Mouse (Mus musculus) embryonic facial prominence, embryonic 12.5 days (tissue): ENCODE measurements around the gene Hgd. TPM values are rescaled to one million over a fixed set of nuclear protein-coding genes. Genes with fewer than 3 reads are reported as not detected.
"Not testable (repeated sequence)": the region's sequence is repeated elsewhere in the genome, so short reads cannot be mapped to it uniquely, and the experiment has no call there.

Experiments
- ATAC-seq: fragments of 200-750 bp; cut with Nextera tagmentation; 2 replicates; pipeline ENCODE4 v1.8.0; 2017; ENCODE audit not compliant: insufficient number of reproducible peaks, insufficient read depth, low FRiP score, low TSS enrichment
- H3K27ac ChIP-seq: fragments of 300-500 bp; sonication (generic); 2 replicates; pipeline ENCODE4 v1.5.1; 2016; ENCODE audit warnings: mild to moderate bottlenecking
- H3K27me3 ChIP-seq: fragments of 300-500 bp; sonication (generic); 2 replicates; pipeline ENCODE4 v1.6.1; 2016; ENCODE audit warnings: mild to moderate bottlenecking, moderate library complexity
- H3K36me3 ChIP-seq: fragments of 300-500 bp; sonication (generic); 2 replicates; pipeline ENCODE4 v1.6.1; 2016; ENCODE audit warnings: mild to moderate bottlenecking
- H3K4me1 ChIP-seq: fragments of 300-500 bp; sonication (generic); 2 replicates; pipeline ENCODE4 v1.6.1; 2016
- H3K4me2 ChIP-seq: fragments of 300-500 bp; sonication (generic); replicated peaks from 2 replicates; pipeline ENCODE4 v1.6.1; 2016; ENCODE audit warnings: mild to moderate bottlenecking, moderate library complexity
- H3K4me3 ChIP-seq: fragments of 300-500 bp; sonication (generic); 2 replicates; pipeline ENCODE4 v1.5.1; 2016; ENCODE audit warnings: mild to moderate bottlenecking
- H3K9ac ChIP-seq: fragments of 300-500 bp; sonication (generic); 2 replicates; pipeline ENCODE4 v1.6.1; 2016; ENCODE audit warnings: mild to moderate bottlenecking, moderate library complexity
- H3K9me3 ChIP-seq: fragments of 300-500 bp; sonication (generic); 2 replicates; pipeline ENCODE4 v1.6.1; 2016; ENCODE audit warnings: mild to moderate bottlenecking, moderate library complexity
- WGBS: fragments of 180-500 bp; shearing (Covaris S2); methylation state at CpG from one replicate; pipeline ENCODE4 v1.1.7; 2016; 5-methylcytosine and 5-hydroxymethylcytosine counted together
- polyA plus RNA-seq: library from polyadenylated mRNA; unstranded; fragments of >200 nt; fragmentation: Nextera tagmentation; extraction: Ambion mirVana; gene quantifications from 2 replicates; pipeline ENCODE4 v1.2.1, GENCODE M21; 2016

Gene Hgd
- polyA plus RNA-seq, 1 experiment from 2014 or later: 0.22 TPM

- ATAC-seq: no peak
- no peak overlapping the region for H3K9ac ChIP-seq
- WGBS: 90% methylated on average over 1 of the region's 1 CpGs
Observed at GRCm38 (mm10) chr16:37635095-37635494, 55.1 kb downstream of the Hgd start.

GRCm38 (mm10) chr16:37636107-37636506 lies 56.2 kb downstream of the Hgd start:
- Histone ChIP-seq H3K36me3 (no peaks in the 10 kb centered on the region), H3K27ac (no peak overlapping the region), H3K9me3 (no peaks in the 10 kb centered on the region), H3K27me3 (no peaks in the 10 kb centered on the region), H3K9ac (no peak overlapping the region), H3K4me1 (no peaks in the 10 kb centered on the region), H3K4me3 (no peak overlapping the region), H3K4me2 (no peak overlapping the region)
- ATAC-seq: no peak
- WGBS: 60% methylated on average over 6 of the region's 6 CpGs

More at GRCm38 (mm10) chr16:37635095-37635494, 55.1 kb downstream of the Hgd start:
- no peaks in the 10 kb centered on the region for H3K4me1 ChIP-seq
- no peak overlapping the region for H3K4me3 ChIP-seq
- no peaks in the 10 kb centered on the region for H3K36me3 ChIP-seq
- no peak overlapping the region for H3K27ac ChIP-seq
- no peaks in the 10 kb centered on the region for H3K9me3 ChIP-seq
- H3K27me3 ChIP-seq: no peaks in the 10 kb centered on the region
- no peak overlapping the region for H3K4me2 ChIP-seq

GRCm38 (mm10) chr16:37637802-37638201 lies 57.8 kb downstream of the Hgd start:
- ATAC-seq: no peak
- no peaks in the 10 kb centered on the region for H3K4me1 ChIP-seq
- H3K27me3 ChIP-seq: no peaks in the 10 kb centered on the region
- no peak overlapping the region for H3K4me3 ChIP-seq
- H3K27ac ChIP-seq: no peak overlapping the region
- H3K4me2 ChIP-seq: no peak overlapping the region
- H3K9me3 ChIP-seq: no peaks in the 10 kb centered on the region
- H3K36me3 ChIP-seq: no peaks in the 10 kb centered on the region
- H3K9ac ChIP-seq: no peak overlapping the region

- not testable (repeated sequence) for H3K9ac ChIP-seq, H3K9me3 ChIP-seq, H3K4me3 ChIP-seq, H3K27ac ChIP-seq, ATAC-seq, H3K4me1 ChIP-seq, H3K27me3 ChIP-seq, H3K36me3 ChIP-seq, H3K4me2 ChIP-seq
Observed at GRCm38 (mm10) chr16:37640522-37640921, 60.6 kb downstream of the Hgd start.

- Histone ChIP-seq H3K9me3 (no peaks in the 10 kb centered on the region), H3K27ac (no peak overlapping the region), H3K4me1 (no peaks in the 10 kb centered on the region), H3K27me3 (no peaks in the 10 kb centered on the region), H3K4me2 (no peak overlapping the region), H3K4me3 (no peak overlapping the region), H3K9ac (no peak overlapping the region), H3K36me3 (peaks cover 26% of the 10 kb centered on the region)
- no peak for ATAC-seq
- 92% methylated on average over 5 of the region's 5 CpGs for WGBS
Observed at GRCm38 (mm10) chr16:37644486-37644885, 64.5 kb downstream of the Hgd start.

GRCm38 (mm10) chr16:37645211-37645610 lies 65.3 kb downstream of the Hgd start:
- 93% methylated on average over 8 of the region's 8 CpGs for WGBS
- no peak overlapping the region for H3K27ac ChIP-seq
- H3K4me1 ChIP-seq: no peaks in the 10 kb centered on the region
- no peak for ATAC-seq
- H3K4me2 ChIP-seq: no peak overlapping the region
- no peak overlapping the region for H3K4me3 ChIP-seq
- H3K9me3 ChIP-seq: no peaks in the 10 kb centered on the region
- no peak overlapping the region for H3K9ac ChIP-seq
- peaks cover 26% of the 10 kb centered on the region for H3K36me3 ChIP-seq
- H3K27me3 ChIP-seq: no peaks in the 10 kb centered on the region

- Histone ChIP-seq H3K27ac (no peak overlapping the region), H3K9me3 (no peaks in the 10 kb centered on the region), H3K4me1 (no peaks in the 10 kb centered on the region), H3K36me3 (peaks cover 31% of the 10 kb centered on the region), H3K9ac (no peak overlapping the region), H3K4me3 (no peak overlapping the region), H3K4me2 (no peak overlapping the region), H3K27me3 (no peaks in the 10 kb centered on the region)
- 80% methylated on average over 3 of the region's 3 CpGs for WGBS
- ATAC-seq: no peak
Observed at GRCm38 (mm10) chr16:37645799-37646198, 65.8 kb downstream of the Hgd start.

GRCm38 (mm10) chr16:37647067-37647466 lies 67.1 kb downstream of the Hgd start:
- WGBS: 87% methylated on average over 16 of the region's 16 CpGs
- Histone ChIP-seq H3K27ac (no peak overlapping the region), H3K27me3 (no peaks in the 10 kb centered on the region), H3K9me3 (no peaks in the 10 kb centered on the region), H3K4me1 (0 out of 2 replicates have a peak, but pooled peaks cover 3% of the 10 kb centered on the region), H3K36me3 (peaks cover 31% of the 10 kb centered on the region), H3K4me3 (no peak overlapping the region), H3K4me2 (no peak overlapping the region), H3K9ac (no peak overlapping the region)
- no peak for ATAC-seq

GRCm38 (mm10) chr16:37647936-37648335 lies 68.0 kb downstream of the Hgd start:
- H3K4me3 ChIP-seq: no peak overlapping the region
- 95% methylated on average over 8 of the region's 8 CpGs for WGBS
- no peaks in the 10 kb centered on the region for H3K9me3 ChIP-seq
- ATAC-seq: no peak
- no peaks in the 10 kb centered on the region for H3K27me3 ChIP-seq
- H3K27ac ChIP-seq: no peak overlapping the region
- peaks cover 8% of the 10 kb centered on the region; the same call in 1 of the 2 replicates for H3K4me1 ChIP-seq
- H3K9ac ChIP-seq: no peak overlapping the region
- no peak overlapping the region for H3K4me2 ChIP-seq
- H3K36me3 ChIP-seq: peaks cover 31% of the 10 kb centered on the region

- H3K9ac ChIP-seq: no peak overlapping the region
- 88% methylated on average over 5 of the region's 5 CpGs for WGBS
- peaks cover 31% of the 10 kb centered on the region for H3K36me3 ChIP-seq
- H3K27ac ChIP-seq: no peak overlapping the region
- peaks cover 11% of the 10 kb centered on the region; the same call in 1 of the 2 replicates for H3K4me1 ChIP-seq
- H3K4me3 ChIP-seq: no peak overlapping the region
- no peaks in the 10 kb centered on the region for H3K9me3 ChIP-seq
- H3K27me3 ChIP-seq: no peaks in the 10 kb centered on the region
- ATAC-seq: no peak
- no peak overlapping the region for H3K4me2 ChIP-seq
Observed at GRCm38 (mm10) chr16:37649068-37649467, 69.1 kb downstream of the Hgd start.

- H3K9ac ChIP-seq: no peak overlapping the region
- H3K4me1 ChIP-seq: peaks cover 11% of the 10 kb centered on the region; the same call in 1 of the 2 replicates
- 90% methylated on average over 5 of the region's 5 CpGs for WGBS
- no peaks in the 10 kb centered on the region for H3K9me3 ChIP-seq
- no peaks in the 10 kb centered on the region for H3K27me3 ChIP-seq
- no peak overlapping the region for H3K4me3 ChIP-seq
- no peak overlapping the region for H3K4me2 ChIP-seq
- ATAC-seq: no peak
- H3K27ac ChIP-seq: no peak overlapping the region
- H3K36me3 ChIP-seq: peaks cover 25% of the 10 kb centered on the region
Observed at GRCm38 (mm10) chr16:37651467-37651866, 71.5 kb downstream of the Hgd start.

GRCm38 (mm10) chr16:37652654-37653053 lies 72.7 kb downstream of the Hgd start:
- 79% methylated on average over 5 of the region's 5 CpGs for WGBS
- Histone ChIP-seq H3K9ac (no peak overlapping the region), H3K9me3 (no peaks in the 10 kb centered on the region), H3K36me3 (peaks cover 13% of the 10 kb centered on the region), H3K4me3 (no peak overlapping the region), H3K27ac (no peak overlapping the region), H3K27me3 (no peaks in the 10 kb centered on the region), H3K4me1 (peaks cover 11% of the 10 kb centered on the region; the same call in 1 of the 2 replicates), H3K4me2 (0 out of 2 replicates have a peak overlapping the region, but pooled peaks have one; percentile 59)
- no peak for ATAC-seq

GRCm38 (mm10) chr16:37653058-37653457 lies 73.1 kb downstream of the Hgd start:
- no peak overlapping the region for H3K9ac ChIP-seq
- H3K4me2 ChIP-seq: peak overlapping the region; percentile 59
- WGBS: 75% methylated on average over 1 of the region's 1 CpGs
- no peaks in the 10 kb centered on the region for H3K27me3 ChIP-seq
- no peak overlapping the region for H3K27ac ChIP-seq
- H3K4me1 ChIP-seq: peaks cover 11% of the 10 kb centered on the region; the same call in 1 of the 2 replicates
- H3K9me3 ChIP-seq: no peaks in the 10 kb centered on the region
- H3K4me3 ChIP-seq: peak overlapping the region; percentile 63; the same call in 1 of the 2 replicates
- H3K36me3 ChIP-seq: peaks cover 9% of the 10 kb centered on the region
- no peak for ATAC-seq
